Mouse (Mus musculus): ENCODE data around the gene Ank3.

- no peak for TF ChIP-seq CTCF (IDR thresholded peaks at IDR 0.05; ENCODE audit: extremely low read depth, insufficient read depth, insufficient read length, insufficient replicate concordance)
- no peak for TF ChIP-seq POLR2A (IDR thresholded peaks at IDR 0.05; ENCODE audit: low read depth, low read length)
Observed at GRCm38 (mm10) chr10:69919152-69919492, 520.5 kb downstream of the Ank3 start.

All from spleen, adult 2 months (tissue).